14 mouse cellular contexts compared by ENCODE assay signal in the genomic region with DNA sequence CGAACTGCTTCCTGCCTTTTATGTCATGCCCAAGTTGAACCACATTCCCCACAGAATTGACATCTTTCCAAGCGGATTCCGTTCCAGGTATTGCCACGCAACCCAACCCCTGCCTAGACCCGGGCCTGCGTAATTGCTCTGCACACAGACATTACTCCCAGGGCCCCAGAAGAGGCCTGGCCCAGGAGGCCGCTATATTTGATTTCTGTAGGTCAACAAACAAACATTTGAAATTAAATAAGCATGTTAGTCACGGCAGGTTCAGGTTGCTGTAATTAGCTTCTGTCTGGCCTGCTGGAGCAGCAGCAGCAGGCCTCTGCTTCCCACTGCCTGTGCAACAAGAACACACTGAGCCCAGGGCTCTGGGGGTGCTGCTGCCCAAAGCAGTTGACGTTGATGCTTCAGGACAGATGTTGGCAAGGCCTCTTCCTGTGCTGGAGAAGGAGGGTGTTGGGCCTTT.
DNase-seq lines count a peak whose midpoint lies in the region; ATAC-seq and TF ChIP-seq lines count a peak whose summit lies in the region.
"Had no signal": no experiment of that assay in that cellular context is flagged by ENCODE, and none has a peak within 500 bp of the region (broad histone marks: within the 10 kb centered on the region; RNA-seq: fewer than 3 reads in every experiment).

No protein-coding gene starts in this region.

- H3ac ChIP-seq in myocyte (ENCODE audit: control insufficient read depth, insufficient read length), result no peak overlapping the region

- ATAC-seq in hindbrain, postnatal 0 days, result peak; percentile 76
- no peak for ATAC-seq in hindbrain, embryonic 13.5 days (ENCODE audit: low FRiP score)
- peak; percentile 90 for ATAC-seq in embryonic facial prominence, embryonic 13.5 days (ENCODE audit: insufficient number of reproducible peaks, insufficient read depth, low FRiP score, low TSS enrichment, low read depth)
- no peak for ATAC-seq in erythroblast, adult 5-6 weeks (replicated peaks; ENCODE audit: low FRiP score, poor library complexity, severe bottlenecking)

- TF ChIP-seq POLR2A in myocyte (IDR thresholded peaks at IDR 0.05; ENCODE audit: insufficient read length, low read depth), result no peak

- no peaks in the 10 kb centered on the region for H3K79me2 ChIP-seq in myocyte (ENCODE audit: control insufficient read depth, insufficient read depth)

- TF ChIP-seq CTCF in hindbrain, postnatal 0 days (IDR thresholded peaks at IDR 0.05; ENCODE audit: low read depth), result no peak

- H3K4me2 ChIP-seq in hindbrain, postnatal 0 days (ENCODE audit: low read depth, low read length), result no peak overlapping the region
- H3K4me2 ChIP-seq in hindbrain, embryonic 13.5 days, result no peak overlapping the region
- peak overlapping the region; percentile 32 for H3K4me2 ChIP-seq in embryonic facial prominence, embryonic 13.5 days
- H3K4me2 ChIP-seq in myocyte (ENCODE audit: low read depth), result no peak overlapping the region
- H3K4me2 ChIP-seq: hindbrain, embryonic 14.5 days; neural tube, embryonic 15.5 days had no signal

- no peaks in the 10 kb centered on the region for H3K4me1 ChIP-seq in hindbrain, postnatal 0 days (ENCODE audit: insufficient read depth, low read length)
- peaks cover 5% of the 10 kb centered on the region; the same call in 1 of the 2 replicates for H3K4me1 ChIP-seq in hindbrain, embryonic 13.5 days (replicated peaks)
- H3K4me1 ChIP-seq in embryonic facial prominence, embryonic 13.5 days, result peaks cover 13% of the 10 kb centered on the region
- H3K4me1 ChIP-seq in heart, embryonic 10.5 days, result no peaks in the 10 kb centered on the region
- H3K4me1 ChIP-seq: neural tube, embryonic 15.5 days had no signal

- no peaks in the 10 kb centered on the region for H3K36me3 ChIP-seq in hindbrain, postnatal 0 days (ENCODE audit: insufficient read depth, low read length)
- H3K36me3 ChIP-seq in hindbrain, embryonic 13.5 days, result no peaks in the 10 kb centered on the region
- H3K36me3 ChIP-seq in embryonic facial prominence, embryonic 13.5 days, result no peaks in the 10 kb centered on the region
- no peaks in the 10 kb centered on the region for H3K36me3 ChIP-seq in myocyte (ENCODE audit: control insufficient read depth, insufficient read depth)
- H3K36me3 ChIP-seq in heart, embryonic 10.5 days, result no peaks in the 10 kb centered on the region
- H3K36me3 ChIP-seq: neural tube, embryonic 15.5 days had no signal

- H3K9ac ChIP-seq in hindbrain, postnatal 0 days (replicated peaks; ENCODE audit: low read length), result no peak overlapping the region
- H3K9ac ChIP-seq in hindbrain, embryonic 13.5 days, result no peak overlapping the region
- no peak overlapping the region for H3K9ac ChIP-seq in embryonic facial prominence, embryonic 13.5 days
- H3K9ac ChIP-seq: hindbrain, embryonic 14.5 days; neural tube, embryonic 15.5 days had no signal

- H3K9me3 ChIP-seq in hindbrain, postnatal 0 days (ENCODE audit: low read length), result no peaks in the 10 kb centered on the region
- no peaks in the 10 kb centered on the region for H3K9me3 ChIP-seq in hindbrain, embryonic 13.5 days
- H3K9me3 ChIP-seq in embryonic facial prominence, embryonic 13.5 days, result no peaks in the 10 kb centered on the region
- H3K9me3 ChIP-seq in heart, embryonic 10.5 days, result no peaks in the 10 kb centered on the region
- H3K9me3 ChIP-seq: neural tube, embryonic 15.5 days had no signal

- DNase-seq in hindbrain, postnatal 0 days (ENCODE audit: low spot score), result peak; percentile 65
- peak; percentile 21 for DNase-seq in gastrocnemius, postnatal 25 days
- DNase-seq in frontal cortex, postnatal 36 days (ENCODE audit: low spot score in 2 of 2), result no peak
- no peak for DNase-seq in heart, embryonic 10.5 days (ENCODE audit: low spot score)
- DNase-seq: adrenal gland, postnatal 36 days; thymus, postnatal 14 days had no signal

- H3K27ac ChIP-seq in hindbrain, postnatal 0 days, result no peak overlapping the region; the same call in 1 of the 2 replicates
- H3K27ac ChIP-seq in hindbrain, embryonic 13.5 days, result no peak overlapping the region
- H3K27ac ChIP-seq in embryonic facial prominence, embryonic 13.5 days, result peak overlapping the region; percentile 36; the same call in 1 of the 2 replicates
- no peak overlapping the region for H3K27ac ChIP-seq in heart, embryonic 10.5 days
- H3K27ac ChIP-seq: hindbrain, embryonic 14.5 days; layer of hippocampus, adult 2 months; neural tube, embryonic 15.5 days had no signal

- no peak overlapping the region for H3K4me3 ChIP-seq in hindbrain, postnatal 0 days (ENCODE audit: low read length)
- H3K4me3 ChIP-seq in hindbrain, embryonic 13.5 days, result no peak overlapping the region
- H3K4me3 ChIP-seq in embryonic facial prominence, embryonic 13.5 days, result no peak overlapping the region
- H3K4me3 ChIP-seq in myocyte, result no peak overlapping the region
- no peak overlapping the region for H3K4me3 ChIP-seq in heart, embryonic 10.5 days
- H3K4me3 ChIP-seq: erythroblast, embryonic 14.5 days; layer of hippocampus, adult 2 months; neural tube, embryonic 15.5 days had no signal

- 45% methylated on average over 9 of the region's 9 CpGs for WGBS in hindbrain, postnatal 0 days
- 66% methylated on average over 9 of the region's 9 CpGs for WGBS in hindbrain, embryonic 13.5 days
- 18% methylated on average over 9 of the region's 9 CpGs for WGBS in embryonic facial prominence, embryonic 13.5 days
- WGBS in heart, embryonic 10.5 days, result 76% methylated on average over 9 of the region's 9 CpGs

- H3K27me3 ChIP-seq in hindbrain, postnatal 0 days (ENCODE audit: insufficient read depth, low read length), result no peaks in the 10 kb centered on the region
- H3K27me3 ChIP-seq in hindbrain, embryonic 13.5 days, result no peaks in the 10 kb centered on the region
- peaks cover 14% of the 10 kb centered on the region for H3K27me3 ChIP-seq in embryonic facial prominence, embryonic 13.5 days
- no peaks in the 10 kb centered on the region for H3K27me3 ChIP-seq in myocyte (ENCODE audit: control insufficient read depth, insufficient read depth, insufficient read length)
- H3K27me3 ChIP-seq in heart, embryonic 10.5 days (ENCODE audit: insufficient read depth, poor library complexity, severe bottlenecking), result no peaks in the 10 kb centered on the region
- H3K27me3 ChIP-seq: neural tube, embryonic 15.5 days had no signal

TF ChIP-seq in myocyte, 11 proteins besides CTCF, POLR2A, EP300 and RAD21:
- TF ChIP-seq CEBPB (IDR thresholded peaks at IDR 0.05; ENCODE audit: insufficient read depth, poor library complexity, severe bottlenecking) (no peak), MYOD1 (IDR thresholded peaks at IDR 0.05; ENCODE audit: control insufficient read depth in 1 of 3, insufficient read length in 2 of 3, low read depth in 2 of 3) (peak in 2 of 3 experiments; percentile 89 to 93)

Comparison
In these comparisons a context has a peak if more than half of its experiments do, and no peak if none do; other contexts are left out.
1. ATAC-seq: peak in hindbrain, postnatal 0 days (single experiment) and embryonic facial prominence, embryonic 13.5 days (single experiment); none in hindbrain, embryonic 13.5 days (single experiment) and erythroblast, adult 5-6 weeks (single experiment).
2. DNase-seq: peak in hindbrain, postnatal 0 days (single experiment) and gastrocnemius, postnatal 25 days (single experiment); none in frontal cortex, postnatal 36 days (0 of 2) and heart, embryonic 10.5 days (single experiment).